Mouse (Mus musculus) G1E (cell line): ENCODE measurements around the gene Zdhhc21. TPM values are rescaled to one million over a fixed set of nuclear protein-coding genes. Genes with fewer than 3 reads are reported as not detected.

ENCODE experiments used
- ATAC-seq: 2 replicates; pipeline ENCODE4 v1.8.0; 2016; ENCODE audit warnings: mild to moderate bottlenecking; ENCODE audit not compliant: insufficient number of reproducible peaks, poor library complexity, low FRiP score, severe bottlenecking; ENCODE audit errors: extremely low read depth
- DNase-seq: peaks from one replicate; pipeline ENCODE4 v3.0.0; 2012; ENCODE audit warnings: low spot score
- H3K27me3 ChIP-seq: 2 replicates; pipeline ENCODE4 v1.6.1; 2012; ENCODE audit warnings: mild to moderate bottlenecking, low read length, inconsistent platforms; ENCODE audit not compliant: insufficient read depth
- H3K36me3 ChIP-seq: replicated peaks from 2 replicates; pipeline ENCODE3; 2012; ENCODE audit warnings: mild to moderate bottlenecking, inconsistent platforms
- H3K4me1 ChIP-seq: 2 replicates; pipeline ENCODE4 v1.6.1; 2012; ENCODE audit warnings: low read depth, low read length, inconsistent platforms, mixed read lengths; ENCODE audit not compliant: insufficient read depth
- H3K4me3 ChIP-seq: 2 replicates; pipeline ENCODE4 v1.5.1; 2012; ENCODE audit warnings: low read depth, mild to moderate bottlenecking, inconsistent platforms, low read length, moderate library complexity, mixed read lengths
- H3K9me3 ChIP-seq: replicated peaks from 2 replicates; pipeline ENCODE4 v1.6.1; 2012; ENCODE audit warnings: inconsistent platforms
- CTCF ChIP-seq: IDR thresholded peaks from 2 replicates; pipeline ENCODE4 v1.5.1; 2012; ENCODE audit warnings: low read depth, low read length, inconsistent platforms, mixed read lengths
- GATA1 ChIP-seq: IDR thresholded peaks from 2 replicates; pipeline ENCODE4 v1.6.1; 2012; ENCODE audit warnings: borderline replicate concordance, low read length, inconsistent platforms, mixed read lengths
- GATA2 ChIP-seq: IDR thresholded peaks from 2 replicates; pipeline ENCODE4 v1.6.1; 2012; ENCODE audit warnings: low read depth, low read length, inconsistent platforms, borderline replicate concordance
- POLR2AphosphoS5 ChIP-seq: IDR thresholded peaks from 2 replicates; pipeline ENCODE4 v1.6.1; 2012; ENCODE audit warnings: low read depth, low read length, inconsistent platforms; ENCODE audit not compliant: insufficient replicate concordance
- TAL1 ChIP-seq: conservative IDR thresholded peaks from 2 replicates; pipeline ENCODE4 v1.6.1; 2012; ENCODE audit warnings: low read depth, low read length, inconsistent platforms, mixed read lengths
- polyA plus RNA-seq: library from polyadenylated mRNA; stranded (reverse); fragments of >175 nt; gene quantifications from 2 replicates; pipeline ENCODE4 v1.2.3, GENCODE M21; 2012
- total RNA-seq, 2 experiments: library from RNA; stranded (forward) in 1 of 2; stranded (reverse) in 1 of 2; fragments of 200-1000 nt in 1 of 2; fragments of >200 nt in 1 of 2; fragmentation: Nextera tagmentation in 1 of 2; gene quantifications; 2 replicates each; pipeline ENCODE4 v1.2.3; 2014 to 2017

Zdhhc21 gene
- total and polyA plus RNA-seq, 3 experiments = 2.9 to 41.8 (median 28.6) TPM

GRCm38 (mm10) chr4:82867111-82867510, 7.4 kb upstream of the Zdhhc21 start:
- TF ChIP-seq CTCF = no peak
- TF ChIP-seq TAL1 = no peak
- TF ChIP-seq GATA2 = no peak
- no peak for TF ChIP-seq POLR2AphosphoS5
- no peak for TF ChIP-seq GATA1
- DNase-seq (no peak), ATAC-seq (no peak)
- Histone ChIP-seq H3K36me3 (no peaks in the 10 kb centered on the region), H3K27me3 (peaks cover 8% of the 10 kb centered on the region), H3K4me3 (no peak overlapping the region), H3K4me1 (no peaks in the 10 kb centered on the region), H3K9me3 (no peaks in the 10 kb centered on the region)

GRCm38 (mm10) chr4:82864974-82865699, 5.4 kb upstream of the Zdhhc21 start:
- DNase-seq = no peak
- ATAC-seq = no peak
- TF ChIP-seq POLR2AphosphoS5 (no peak), CTCF (no peak), TAL1 (no peak), GATA2 (no peak), GATA1 (no peak)
- H3K27me3 ChIP-seq = peaks cover 8% of the 10 kb centered on the region
- H3K9me3 ChIP-seq = no peaks in the 10 kb centered on the region
- no peaks in the 10 kb centered on the region for H3K36me3 ChIP-seq
- no peak overlapping the region for H3K4me3 ChIP-seq
- H3K4me1 ChIP-seq = peaks cover 1% of the 10 kb centered on the region; the same call in 1 of the 2 replicates

- TF ChIP-seq CTCF (no peak), TAL1 (no peak), GATA1 (no peak), GATA2 (no peak), POLR2AphosphoS5 (no peak)
- DNase-seq = no peak
These were observed 3.6 kb upstream of the Zdhhc21 start for GRCm38 (mm10) chr4:82863316-82863715.

GRCm38 (mm10) chr4:82861451-82861850, 1.7 kb upstream of the Zdhhc21 start:
- H3K9me3 ChIP-seq = no peaks in the 10 kb centered on the region
- H3K36me3 ChIP-seq = peaks cover 3% of the 10 kb centered on the region
- peaks cover 8% of the 10 kb centered on the region for H3K27me3 ChIP-seq
- H3K4me3 ChIP-seq = no peak overlapping the region
- DNase-seq = no peak
- TF ChIP-seq CTCF (no peak), POLR2AphosphoS5 (no peak), TAL1 (no peak), GATA2 (no peak), GATA1 (no peak)
- ATAC-seq = no peak
- peaks cover 13% of the 10 kb centered on the region for H3K4me1 ChIP-seq

More at GRCm38 (mm10) chr4:82863316-82863715, 3.6 kb upstream of the Zdhhc21 start:
- H3K9me3 ChIP-seq = no peaks in the 10 kb centered on the region
- H3K4me1 ChIP-seq = peaks cover 11% of the 10 kb centered on the region
- H3K36me3 ChIP-seq = no peaks in the 10 kb centered on the region
- ATAC-seq = no peak
- H3K27me3 ChIP-seq = peaks cover 8% of the 10 kb centered on the region
- no peak overlapping the region for H3K4me3 ChIP-seq

GRCm38 (mm10) chr4:82860566-82860965, 808 bp upstream of the Zdhhc21 start:
- Histone ChIP-seq H3K4me1 (peaks cover 19% of the 10 kb centered on the region), H3K27me3 (peaks cover 8% of the 10 kb centered on the region), H3K9me3 (no peaks in the 10 kb centered on the region), H3K36me3 (peaks cover 9% of the 10 kb centered on the region), H3K4me3 (no peak overlapping the region)
- TF ChIP-seq CTCF = no peak
- TF ChIP-seq GATA2 = no peak
- no peak for TF ChIP-seq GATA1
- TF ChIP-seq TAL1 = no peak
- no peak for DNase-seq
- ATAC-seq = no peak

GRCm38 (mm10) chr4:82858431-82859010, 1.2 kb downstream of the Zdhhc21 start:
- no peak for TF ChIP-seq CTCF
- TF ChIP-seq GATA2 = no peak
- no peak for TF ChIP-seq GATA1
- TF ChIP-seq POLR2AphosphoS5 = no peak
- no peak for TF ChIP-seq TAL1
- Histone ChIP-seq H3K36me3 (peaks cover 14% of the 10 kb centered on the region), H3K9me3 (no peaks in the 10 kb centered on the region), H3K4me3 (peak overlapping the region; percentile 80), H3K4me1 (peaks cover 24% of the 10 kb centered on the region), H3K27me3 (peaks cover 4% of the 10 kb centered on the region; the same call in 1 of the 2 replicates)
- no peak for DNase-seq
- ATAC-seq = no peak
